Mouse (Mus musculus): Measurements from ENCODE around the gene Tmub1. TPM values are rescaled to one million over a fixed set of nuclear protein-coding genes. Genes with fewer than 3 reads are reported as not detected.

The Tmub1 gene
- polyA plus RNA-seq, 1 experiment, result 49.5 TPM

DNA sequence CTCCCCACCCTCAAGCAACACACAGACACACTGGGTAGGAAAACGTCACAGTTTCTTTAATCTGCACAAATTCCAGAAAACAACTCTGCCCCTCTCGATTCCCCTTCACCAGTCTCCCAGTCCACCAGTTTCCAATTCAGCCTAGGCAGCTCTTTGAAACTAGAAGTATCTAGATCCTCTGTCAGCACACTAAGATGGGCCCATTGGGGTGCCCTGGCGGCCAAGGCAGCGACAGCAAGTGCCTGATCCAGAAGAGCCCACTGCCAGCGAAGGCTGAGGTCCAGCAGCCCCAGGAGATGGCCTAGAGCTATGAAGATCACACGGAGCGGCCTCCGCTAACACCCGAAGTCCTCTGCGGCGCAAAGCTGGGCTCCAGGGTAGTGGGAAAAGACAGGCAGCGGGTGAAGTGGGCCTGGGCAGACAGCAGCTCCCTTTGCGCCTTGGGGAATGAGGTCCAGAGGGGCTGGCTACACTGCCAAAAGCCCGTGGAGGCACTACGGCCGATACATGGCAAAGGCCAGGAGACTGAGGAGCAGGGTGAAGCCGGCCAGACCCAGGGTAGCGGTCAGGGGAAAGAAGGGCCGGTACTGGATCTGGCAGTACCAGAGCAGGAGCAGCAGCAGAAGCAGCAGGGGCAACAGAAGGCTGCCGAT lies 2.1 kb downstream of the Tmub1 start:
- TF ChIP-seq CTCF (IDR thresholded peaks at IDR 0.05; ENCODE audit: insufficient read depth, low read length) (no peak), POLR2A (IDR thresholded peaks at IDR 0.05; ENCODE audit: borderline replicate concordance, extremely low read depth, low read depth, low read length) (no peak)
- 54% methylated on average over 20 of the region's 20 CpGs for WGBS
- Histone ChIP-seq H3K4me3 (replicated peaks; ENCODE audit: extremely low read depth, low read depth, low read length) (peak overlapping the region; percentile 53), H3K4me1 (ENCODE audit: control insufficient read depth, insufficient read depth, low read length) (peaks cover 8% of the 10 kb centered on the region)
- no peak for DNase-seq

DNA sequence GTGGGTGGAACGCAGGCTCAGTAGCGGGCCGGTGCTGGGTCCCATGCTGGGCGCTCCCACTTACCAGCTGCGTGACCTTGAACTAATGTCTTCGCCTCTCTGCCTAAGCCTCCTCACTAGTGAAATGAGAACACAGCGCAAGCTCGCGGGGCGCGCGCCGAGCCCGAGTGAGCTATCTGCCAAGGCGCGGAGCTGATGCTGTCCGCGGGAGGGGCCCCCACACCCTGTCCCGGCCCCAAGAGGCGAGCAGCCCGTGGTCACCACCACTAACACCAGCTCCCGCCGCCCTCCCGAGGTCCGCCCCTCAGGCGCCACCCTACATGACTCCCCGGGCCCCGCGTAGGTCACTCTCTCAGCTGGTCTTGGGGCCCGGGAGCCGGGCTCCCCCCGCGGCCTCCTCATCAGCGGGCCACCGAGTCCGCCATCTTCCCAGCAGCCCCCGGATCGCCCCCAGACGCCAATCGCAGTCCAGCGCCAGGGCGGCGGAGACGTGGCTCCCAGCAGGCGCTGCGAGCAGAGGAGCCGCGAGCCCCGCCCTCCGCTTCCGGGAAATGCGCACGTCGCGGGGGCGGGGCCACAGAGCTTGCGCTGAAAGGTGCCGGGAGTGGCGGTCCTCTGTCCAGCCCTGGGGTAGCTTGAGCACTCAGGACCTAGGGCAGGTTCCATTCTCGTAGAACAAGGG lies 2.8 kb downstream of the Tmub1 start, which contains the start of gene Fastk:
Gene Fastk (minus strand): TSS at position 542 of the 682 bp plus-strand sequence.
- H3K4me1 ChIP-seq (ENCODE audit: control insufficient read depth, insufficient read depth, low read length), result peaks cover 8% of the 10 kb centered on the region
- peak within 1 kb of the TSS; percentile 92 for H3K4me3 ChIP-seq (replicated peaks; ENCODE audit: extremely low read depth, low read depth, low read length)
- peak; percentile 90 for DNase-seq
- WGBS, result 1% methylated on average over 60 of the region's 60 CpGs
- TF ChIP-seq POLR2A (IDR thresholded peaks at IDR 0.05; ENCODE audit: borderline replicate concordance, extremely low read depth, low read depth, low read length) (peak; percentile 76), CTCF (IDR thresholded peaks at IDR 0.05; ENCODE audit: insufficient read depth, low read length) (no peak)

DNA sequence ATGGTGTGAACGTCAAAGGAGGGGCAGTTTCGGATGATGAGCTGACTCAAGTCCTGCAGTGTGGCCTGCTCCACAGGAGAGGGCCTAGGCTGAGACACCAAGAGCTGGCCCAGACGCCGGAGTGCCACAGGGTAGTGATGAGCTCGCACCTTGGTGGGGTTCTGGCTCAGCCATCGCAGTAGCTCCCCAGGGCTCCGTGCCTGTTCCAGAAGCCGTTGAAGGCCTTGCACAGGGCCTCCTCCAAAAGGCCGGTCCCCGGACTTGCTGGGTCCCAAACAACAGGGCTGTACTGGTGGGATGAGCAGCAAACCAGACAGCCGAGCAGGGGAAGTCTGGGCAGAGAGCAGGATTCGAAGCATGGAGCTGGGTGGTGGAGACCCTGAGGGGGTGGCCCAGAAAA lies 3.7 kb downstream of the Tmub1 start:
- Histone ChIP-seq H3K4me1 (ENCODE audit: control insufficient read depth, insufficient read depth, low read length) (peaks cover 8% of the 10 kb centered on the region), H3K4me3 (replicated peaks; ENCODE audit: extremely low read depth, low read depth, low read length) (no peak overlapping the region)
- no peak for TF ChIP-seq POLR2A (IDR thresholded peaks at IDR 0.05; ENCODE audit: borderline replicate concordance, extremely low read depth, low read depth, low read length)
- no peak for DNase-seq
- 83% methylated on average over 12 of the region's 12 CpGs for WGBS

DNA sequence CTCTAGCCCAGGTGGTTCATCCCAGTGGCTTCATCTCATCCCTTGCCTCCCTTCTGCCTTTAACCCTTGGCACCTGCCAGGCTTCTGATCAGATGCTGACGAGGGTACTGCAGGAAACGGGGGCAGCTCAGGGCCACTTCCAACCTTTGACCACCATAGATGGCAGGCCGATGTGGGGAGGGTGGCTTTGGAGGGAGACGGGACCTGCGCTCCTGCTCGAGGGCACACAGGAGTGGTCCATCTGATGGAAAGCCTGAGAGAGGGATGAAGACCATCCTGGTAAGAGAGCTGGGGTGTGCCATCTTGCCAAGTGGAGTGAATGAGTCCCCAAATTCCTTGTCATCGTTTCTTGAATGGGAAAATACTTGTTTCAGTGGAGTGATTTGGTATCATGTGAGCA lies 4.5 kb downstream of the Tmub1 start:
- DNase-seq, result no peak
- TF ChIP-seq CTCF (IDR thresholded peaks at IDR 0.05; ENCODE audit: insufficient read depth, low read length), result no peak
- TF ChIP-seq POLR2A (IDR thresholded peaks at IDR 0.05; ENCODE audit: borderline replicate concordance, extremely low read depth, low read depth, low read length), result no peak
- H3K4me1 ChIP-seq (ENCODE audit: control insufficient read depth, insufficient read depth, low read length), result peaks cover 8% of the 10 kb centered on the region
- H3K4me3 ChIP-seq (replicated peaks; ENCODE audit: extremely low read depth, low read depth, low read length), result no peak overlapping the region
- WGBS, result 89% methylated on average over 7 of the region's 7 CpGs

DNA sequence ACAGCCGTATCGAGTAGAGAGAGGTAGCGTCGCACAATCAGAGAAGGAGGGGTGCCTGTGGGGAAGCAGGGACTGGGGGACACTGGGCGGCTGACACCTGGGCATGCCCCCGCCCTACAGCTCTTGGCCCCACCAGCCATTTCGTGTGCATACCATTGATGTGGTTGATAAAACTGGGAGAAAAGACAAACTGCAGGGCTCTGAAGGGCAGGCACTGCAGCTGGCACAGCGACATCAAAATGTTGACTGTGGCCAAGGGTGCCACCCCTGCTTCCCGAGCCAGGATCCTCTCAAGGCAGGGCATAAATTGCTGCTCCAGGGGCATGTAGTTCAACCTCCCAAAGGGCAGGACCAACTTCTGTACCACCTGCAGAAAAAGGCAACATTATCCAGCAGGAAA lies 5.6 kb downstream of the Tmub1 start:
- TF ChIP-seq CTCF (IDR thresholded peaks at IDR 0.05; ENCODE audit: insufficient read depth, low read length), result no peak
- TF ChIP-seq POLR2A (IDR thresholded peaks at IDR 0.05; ENCODE audit: borderline replicate concordance, extremely low read depth, low read depth, low read length), result no peak
- DNase-seq, result no peak
- 74% methylated on average over 9 of the region's 9 CpGs for WGBS
- no peak overlapping the region for H3K4me3 ChIP-seq (replicated peaks; ENCODE audit: extremely low read depth, low read depth, low read length)
- H3K4me1 ChIP-seq (ENCODE audit: control insufficient read depth, insufficient read depth, low read length), result peaks cover 4% of the 10 kb centered on the region; the same call in 1 of the 2 replicates

DNA sequence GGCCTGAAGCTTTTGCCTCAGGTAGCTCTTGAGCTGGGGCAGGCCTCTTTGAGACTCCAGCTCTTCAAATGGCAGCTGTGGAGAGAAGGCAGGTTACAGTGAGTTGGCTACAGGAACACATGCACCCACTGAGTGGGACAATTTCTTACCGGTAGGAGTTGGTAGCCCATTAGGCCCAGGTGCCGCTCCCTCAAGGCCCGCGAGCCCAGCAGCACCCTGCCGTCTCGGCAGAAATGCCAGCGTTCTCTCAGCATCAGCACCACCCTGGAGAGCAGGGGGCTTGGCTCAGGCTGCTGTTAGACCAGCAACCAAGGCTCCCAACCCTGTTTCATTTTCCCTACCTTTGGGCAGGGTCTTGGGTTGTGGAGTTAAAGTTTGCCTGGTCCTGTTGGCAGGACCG lies 6.5 kb downstream of the Tmub1 start:
- H3K4me1 ChIP-seq (ENCODE audit: control insufficient read depth, insufficient read depth, low read length), result peaks cover 4% of the 10 kb centered on the region; the same call in 1 of the 2 replicates
- TF ChIP-seq POLR2A (IDR thresholded peaks at IDR 0.05; ENCODE audit: borderline replicate concordance, extremely low read depth, low read depth, low read length), result no peak
- no peak for TF ChIP-seq CTCF (IDR thresholded peaks at IDR 0.05; ENCODE audit: insufficient read depth, low read length)
- 89% methylated on average over 8 of the region's 8 CpGs for WGBS
- DNase-seq, result no peak
- H3K4me3 ChIP-seq (replicated peaks; ENCODE audit: extremely low read depth, low read depth, low read length), result no peak overlapping the region

DNA sequence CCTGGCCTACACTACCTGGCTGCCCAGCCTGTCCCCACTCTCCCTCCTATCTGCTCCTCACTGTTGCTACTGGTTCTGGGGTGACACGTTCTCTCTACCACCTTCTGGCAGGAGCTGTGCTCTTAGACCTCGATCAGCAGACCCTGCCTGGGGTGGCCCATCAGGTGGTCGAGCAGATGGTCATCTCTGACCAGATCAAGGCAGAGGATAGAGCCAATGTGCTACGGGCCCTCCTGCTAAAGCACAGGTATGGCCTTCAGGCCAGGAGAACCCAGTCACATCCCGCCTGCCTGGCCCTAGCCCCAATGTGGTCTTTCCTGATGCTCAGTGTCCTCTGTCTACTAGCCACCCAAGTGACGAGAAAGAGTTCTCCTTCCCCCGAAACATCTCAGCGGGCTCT lies 13.7 kb downstream of the Tmub1 start:
- TF ChIP-seq CTCF (IDR thresholded peaks at IDR 0.05; ENCODE audit: insufficient read depth, low read length) (no peak), POLR2A (IDR thresholded peaks at IDR 0.05; ENCODE audit: borderline replicate concordance, extremely low read depth, low read depth, low read length) (no peak)
- WGBS, result 93% methylated on average over 8 of the region's 8 CpGs
- no peaks in the 10 kb centered on the region for H3K4me1 ChIP-seq (ENCODE audit: control insufficient read depth, insufficient read depth, low read length)
- DNase-seq, result no peak
- H3K4me3 ChIP-seq (replicated peaks; ENCODE audit: extremely low read depth, low read depth, low read length), result no peak overlapping the region

DNA sequence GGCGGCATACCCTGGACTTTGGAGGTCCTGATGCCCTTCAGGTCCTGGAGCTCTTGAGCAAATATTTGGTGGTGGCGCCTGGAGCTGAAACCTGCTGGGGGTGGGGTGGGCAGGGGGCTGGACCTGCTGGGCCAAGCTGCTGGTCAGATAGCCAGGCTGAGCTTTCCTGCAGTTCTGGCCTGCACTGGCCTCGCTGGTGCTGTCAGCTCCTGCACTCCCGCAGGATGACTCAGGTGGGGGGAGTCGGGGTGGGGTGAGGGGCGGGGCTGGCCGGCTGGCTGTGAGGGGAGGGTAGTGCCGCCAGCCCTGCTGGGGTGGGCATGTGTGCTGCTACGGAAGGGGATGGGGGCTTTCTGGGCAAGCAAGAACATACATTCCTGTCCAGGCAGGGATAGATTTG lies 19.1 kb downstream of the Tmub1 start:
- no peak for DNase-seq
- Histone ChIP-seq H3K4me3 (replicated peaks; ENCODE audit: extremely low read depth, low read depth, low read length) (no peak overlapping the region), H3K4me1 (ENCODE audit: control insufficient read depth, insufficient read depth, low read length) (peaks cover 12% of the 10 kb centered on the region)
- no peak for TF ChIP-seq CTCF (IDR thresholded peaks at IDR 0.05; ENCODE audit: insufficient read depth, low read length)
- no peak for TF ChIP-seq POLR2A (IDR thresholded peaks at IDR 0.05; ENCODE audit: borderline replicate concordance, extremely low read depth, low read depth, low read length)
- WGBS, result 50% methylated on average over 9 of the region's 9 CpGs

DNA sequence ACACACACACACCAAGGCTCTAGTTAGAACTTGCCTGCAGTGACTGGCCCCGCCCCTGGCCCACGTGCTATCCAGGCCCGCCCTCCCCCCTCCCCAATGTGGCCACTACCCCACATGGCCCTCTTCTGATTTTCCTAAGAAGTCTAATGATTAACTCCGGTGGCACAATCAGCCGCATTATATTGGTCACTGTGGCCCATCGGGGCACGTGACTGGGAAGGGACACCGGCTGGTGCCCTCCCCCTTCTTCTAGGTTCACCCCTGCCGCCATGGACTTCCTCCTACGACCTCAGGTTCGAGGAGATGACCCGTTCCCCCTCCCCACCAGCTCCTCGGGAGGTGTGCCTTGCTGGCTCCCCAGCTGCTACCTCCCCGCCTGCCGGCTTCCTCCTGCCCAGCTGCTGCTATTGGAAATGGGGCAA lies 19.7 kb downstream of the Tmub1 start:
- H3K4me3 ChIP-seq (replicated peaks; ENCODE audit: extremely low read depth, low read depth, low read length), result peak overlapping the region; percentile 17
- H3K4me1 ChIP-seq (ENCODE audit: control insufficient read depth, insufficient read depth, low read length), result peaks cover 12% of the 10 kb centered on the region
- 42% methylated on average over 15 of the region's 15 CpGs for WGBS
- no peak for TF ChIP-seq POLR2A (IDR thresholded peaks at IDR 0.05; ENCODE audit: borderline replicate concordance, extremely low read depth, low read depth, low read length)
- peak; percentile 47 for DNase-seq

DNA sequence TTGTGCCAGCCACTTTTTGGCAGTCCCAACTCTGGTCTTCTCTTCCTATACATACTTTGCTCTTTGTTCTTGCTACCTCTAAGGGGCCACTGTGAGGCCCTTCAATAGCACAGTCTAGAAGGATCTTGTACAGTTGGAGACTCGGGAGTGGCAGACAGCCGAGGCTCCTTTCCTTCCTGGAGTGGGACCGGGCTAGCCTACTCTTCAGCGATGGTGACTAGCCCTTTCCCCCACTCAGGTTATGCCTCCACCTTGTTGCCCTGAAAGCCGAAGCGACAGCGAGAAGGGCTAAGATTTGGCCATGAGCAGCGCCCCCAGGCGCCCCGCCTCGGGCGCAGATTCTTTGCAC lies 20.4 kb downstream of the Tmub1 start:
- Histone ChIP-seq H3K4me3 (replicated peaks; ENCODE audit: extremely low read depth, low read depth, low read length) (no peak overlapping the region), H3K4me1 (ENCODE audit: control insufficient read depth, insufficient read depth, low read length) (peaks cover 17% of the 10 kb centered on the region)
- TF ChIP-seq POLR2A (IDR thresholded peaks at IDR 0.05; ENCODE audit: borderline replicate concordance, extremely low read depth, low read depth, low read length) (no peak), CTCF (IDR thresholded peaks at IDR 0.05; ENCODE audit: insufficient read depth, low read length) (no peak)
- DNase-seq, result no peak
- 50% methylated on average over 12 of the region's 12 CpGs for WGBS

Measured in lung, adult 2 months (tissue).